Mouse (Mus musculus) hindbrain, embryonic 10.5 days (tissue): ENCODE measurements around the gene Arhgef1. TPM values are rescaled to one million over a fixed set of nuclear protein-coding genes. Genes with fewer than 3 reads are reported as not detected.
"Not testable (repeated sequence)": the region's sequence is repeated elsewhere in the genome, so short reads cannot be mapped to it uniquely, and the experiment has no call there.

Experiments used
- DNase-seq: peaks from one replicate; pipeline ENCODE4 v3.0.0-alpha.2; 2017; ENCODE audit warnings: low spot score
- H3K27ac ChIP-seq: fragments of 300-500 bp; sonication (generic); 2 replicates; pipeline ENCODE4 v1.5.1; 2016; ENCODE audit warnings: mild to moderate bottlenecking, moderate library complexity
- H3K27me3 ChIP-seq: fragments of 300-500 bp; sonication (generic); 2 replicates; pipeline ENCODE4 v1.6.1; 2016; ENCODE audit warnings: mild to moderate bottlenecking; ENCODE audit not compliant: poor library complexity, insufficient read depth, severe bottlenecking
- H3K36me3 ChIP-seq: fragments of 300-500 bp; sonication (generic); 2 replicates; pipeline ENCODE4 v1.6.1; 2016; ENCODE audit warnings: mild to moderate bottlenecking, moderate library complexity
- H3K4me1 ChIP-seq: fragments of 300-500 bp; sonication (generic); replicated peaks from 2 replicates; pipeline ENCODE4 v1.6.1; 2016; ENCODE audit warnings: mild to moderate bottlenecking
- H3K4me3 ChIP-seq: fragments of 300-500 bp; sonication (generic); 2 replicates; pipeline ENCODE4 v1.5.1; 2016; ENCODE audit warnings: mild to moderate bottlenecking, moderate library complexity
- H3K9me3 ChIP-seq: fragments of 300-500 bp; sonication (generic); 2 replicates; pipeline ENCODE4 v1.6.1; 2016; ENCODE audit warnings: mild to moderate bottlenecking, moderate library complexity
- WGBS: fragments of 180-500 bp; shearing (Covaris S2); methylation state at CpG from one replicate; pipeline ENCODE4 v1.1.7; 2016; 5-methylcytosine and 5-hydroxymethylcytosine counted together
- polyA plus RNA-seq: library from polyadenylated mRNA; unstranded; fragments of >200 nt; fragmentation: Nextera tagmentation; extraction: Ambion mirVana; gene quantifications from 2 replicates; pipeline ENCODE4 v1.2.1, GENCODE M21; 2016

The Arhgef1 gene
- polyA plus RNA-seq, 1 experiment from 2014 or later: 72.4 TPM

DNA sequence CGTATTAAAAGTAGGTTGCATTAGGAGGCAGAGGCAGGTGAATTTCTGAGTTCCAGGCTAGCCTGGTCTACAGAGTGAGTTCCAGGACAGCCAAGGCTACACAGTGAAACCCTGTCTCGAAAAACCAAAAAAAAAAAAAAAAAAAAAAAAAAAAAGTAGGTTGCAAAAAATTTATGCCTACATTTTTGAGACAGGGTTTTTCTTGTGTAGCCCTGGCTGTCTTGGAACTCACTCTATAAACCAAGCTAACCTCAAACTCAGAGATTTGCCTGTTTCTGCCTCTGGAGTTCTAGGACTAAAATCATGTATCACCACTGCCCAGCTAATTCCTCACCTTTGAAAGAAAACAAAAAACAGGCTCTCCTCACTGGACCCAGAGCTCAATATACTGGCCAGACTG, 7.0 kb upstream of the Arhgef1 start:
- H3K4me3 ChIP-seq, H3K27me3 ChIP-seq, H3K27ac ChIP-seq, DNase-seq, H3K9me3 ChIP-seq, H3K4me1 ChIP-seq: not testable (repeated sequence)
- 90% methylated on average over 2 of the region's 2 CpGs for WGBS
- H3K36me3 ChIP-seq: peaks cover 17% of the 10 kb centered on the region

- Histone ChIP-seq H3K4me1 (0 out of 2 replicates have a peak, but pooled peaks cover 2% of the 10 kb centered on the region), H3K4me3 (no peak overlapping the region), H3K36me3 (peaks cover 12% of the 10 kb centered on the region), H3K9me3 (no peaks in the 10 kb centered on the region), H3K27me3 (no peaks in the 10 kb centered on the region), H3K27ac (no peak overlapping the region)
- no peak for DNase-seq
- 77% methylated on average over 8 of the region's 8 CpGs for WGBS
Measured at GRCm38 (mm10) chr7:24896269-24896668, 6.4 kb upstream of the Arhgef1 start.

- no peak for DNase-seq
- peaks cover 10% of the 10 kb centered on the region for H3K36me3 ChIP-seq
- no peaks in the 10 kb centered on the region for H3K27me3 ChIP-seq
- H3K27ac ChIP-seq: no peak within 1 kb of the TSS
- WGBS: 78% methylated on average over 12 of the region's 12 CpGs
- no peak within 1 kb of the TSS for H3K4me3 ChIP-seq
- no peaks in the 10 kb centered on the region for H3K9me3 ChIP-seq
- H3K4me1 ChIP-seq: peaks cover 7% of the 10 kb centered on the region
Measured at GRCm38 (mm10) chr7:24897224-24897623, 5.5 kb upstream of the Arhgef1 start, which contains the start of gene Cd79a. TSS of gene Cd79a (plus strand) at chr7:24897381.

DNA sequence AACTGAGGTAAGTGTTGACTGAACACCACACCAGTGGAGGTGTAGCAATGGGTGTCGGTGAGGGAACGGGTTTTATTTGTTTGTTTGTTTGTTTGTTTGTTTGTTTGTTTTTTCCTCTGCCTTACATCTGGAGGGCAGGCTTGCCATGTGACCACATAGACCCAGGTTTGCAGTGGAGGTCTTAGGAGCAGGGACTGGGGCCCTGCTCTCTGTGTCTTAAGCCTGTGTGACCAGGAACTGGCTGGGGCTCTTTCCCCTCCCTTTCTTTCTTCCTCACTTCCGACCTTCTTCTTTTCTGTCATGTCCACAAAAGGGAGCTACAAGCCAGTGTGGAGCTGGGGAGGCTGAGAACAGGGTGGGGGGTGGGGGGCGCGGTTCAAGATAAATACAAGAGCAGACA, 4.8 kb upstream of the Arhgef1 start:
- 70% methylated on average over 5 of the region's 5 CpGs for WGBS
- DNase-seq: no peak

GRCm38 (mm10) chr7:24901114-24901513, 1.6 kb upstream of the Arhgef1 start:
- H3K27ac ChIP-seq: no peak overlapping the region
- WGBS: 87% methylated on average over 6 of the region's 6 CpGs
- no peak overlapping the region for H3K4me3 ChIP-seq
- no peaks in the 10 kb centered on the region for H3K9me3 ChIP-seq
- no peaks in the 10 kb centered on the region for H3K27me3 ChIP-seq
- peaks cover 43% of the 10 kb centered on the region for H3K4me1 ChIP-seq
- H3K36me3 ChIP-seq: no peaks in the 10 kb centered on the region
- DNase-seq: no peak

More for the DNA sequence above, 4.8 kb upstream of the Arhgef1 start:
- Histone ChIP-seq H3K4me1 (peaks cover 14% of the 10 kb centered on the region), H3K36me3 (peaks cover 4% of the 10 kb centered on the region; the same call in 1 of the 2 replicates), H3K27ac (no peak overlapping the region), H3K27me3 (no peaks in the 10 kb centered on the region), H3K9me3 (no peaks in the 10 kb centered on the region), H3K4me3 (no peak overlapping the region)

- no peaks in the 10 kb centered on the region for H3K9me3 ChIP-seq
- H3K36me3 ChIP-seq: no peaks in the 10 kb centered on the region
- 83% methylated on average over 1 of the region's 1 CpGs for WGBS
- peak overlapping the region; percentile 40; the same call in 1 of the 2 replicates for H3K27ac ChIP-seq
- H3K4me1 ChIP-seq: peaks cover 50% of the 10 kb centered on the region
- H3K4me3 ChIP-seq: peak overlapping the region; percentile 76; the same call in 1 of the 2 replicates
- DNase-seq: no peak
- H3K27me3 ChIP-seq: no peaks in the 10 kb centered on the region
Measured at GRCm38 (mm10) chr7:24901842-24902241, 870 bp upstream of the Arhgef1 start.

DNA sequence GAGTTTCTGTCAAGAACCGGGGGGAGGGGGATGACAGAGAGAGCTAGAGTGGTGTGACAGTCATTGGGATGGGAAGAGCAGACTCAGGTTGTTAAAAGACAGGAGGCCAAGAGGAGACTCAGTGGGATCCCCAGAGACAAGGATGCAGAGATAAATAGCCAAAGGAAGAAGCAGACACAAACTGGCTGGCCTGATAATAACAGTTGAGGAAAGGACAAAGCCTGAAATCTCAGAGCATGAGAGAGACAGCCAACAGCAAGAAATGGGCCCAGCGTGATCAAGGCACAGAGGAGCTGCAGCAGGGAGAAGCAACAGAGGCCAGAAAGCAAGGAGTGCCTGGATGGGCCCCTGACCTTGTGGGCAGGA, 465 bp upstream of the Arhgef1 start:
- Histone ChIP-seq H3K9me3 (no peaks in the 10 kb centered on the region), H3K36me3 (no peaks in the 10 kb centered on the region), H3K27ac (peak overlapping the region; percentile 91), H3K27me3 (no peaks in the 10 kb centered on the region), H3K4me3 (peak overlapping the region; percentile 76), H3K4me1 (peaks cover 54% of the 10 kb centered on the region)
- 58% methylated on average over 2 of the region's 2 CpGs for WGBS
- DNase-seq: no peak

DNA sequence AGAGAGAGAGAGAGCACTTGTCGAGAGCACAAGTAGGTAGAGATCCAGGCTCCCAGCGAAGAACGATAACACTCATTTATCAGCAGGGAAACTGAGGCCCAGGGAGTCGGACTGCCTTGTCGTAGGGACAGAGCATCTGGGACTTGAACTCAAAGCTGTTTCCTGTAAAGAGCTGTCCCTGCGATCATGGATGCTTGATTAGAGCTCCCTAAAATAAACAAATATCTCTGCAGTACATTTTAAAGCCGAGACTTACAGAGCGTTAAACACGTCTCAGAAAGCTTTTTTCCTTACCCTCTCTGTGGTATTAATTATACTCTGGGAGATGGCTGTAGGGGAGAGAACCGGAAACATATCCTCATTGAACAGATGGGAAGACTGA, 723 bp downstream of the Arhgef1 start:
- Histone ChIP-seq H3K36me3 (peaks cover 10% of the 10 kb centered on the region), H3K4me1 (peaks cover 59% of the 10 kb centered on the region), H3K9me3 (no peaks in the 10 kb centered on the region), H3K27me3 (no peaks in the 10 kb centered on the region), H3K4me3 (peak overlapping the region; percentile 76), H3K27ac (peak overlapping the region; percentile 91)
- WGBS: 45% methylated on average over 10 of the region's 10 CpGs
- no peak for DNase-seq

DNA sequence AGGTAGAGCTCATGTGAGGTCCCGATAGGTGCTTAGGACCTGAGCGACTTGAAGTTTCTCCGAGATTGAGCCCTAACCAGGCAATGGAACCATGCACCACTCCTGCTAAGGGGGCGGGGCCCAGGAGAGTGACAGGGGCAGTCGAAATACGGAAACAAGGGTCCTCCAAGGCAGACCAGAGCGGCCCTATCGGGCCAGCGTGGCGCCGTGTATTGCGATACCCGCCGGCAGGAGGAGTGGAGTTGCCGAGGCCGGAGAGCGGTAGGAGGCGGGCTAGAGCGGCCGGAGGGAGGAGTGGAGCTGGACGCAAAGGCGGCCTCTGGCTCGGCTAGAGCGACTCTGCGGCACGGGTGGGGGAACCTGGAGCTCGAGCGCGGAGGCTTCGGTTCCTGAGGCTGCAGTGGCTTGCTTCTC, 1.4 kb downstream of the Arhgef1 start:
- Histone ChIP-seq H3K4me1 (peaks cover 59% of the 10 kb centered on the region), H3K27ac (peak overlapping the region; percentile 85), H3K27me3 (no peaks in the 10 kb centered on the region), H3K4me3 (peak overlapping the region; percentile 76), H3K9me3 (no peaks in the 10 kb centered on the region), H3K36me3 (peaks cover 17% of the 10 kb centered on the region)
- under 1% methylated on average over 30 of the region's 30 CpGs for WGBS
- peak; percentile 97 for DNase-seq

- 15% methylated on average over 3 of the region's 3 CpGs for WGBS
- H3K27ac ChIP-seq: peak overlapping the region; percentile 85
- DNase-seq: peak; percentile 73
Measured at GRCm38 (mm10) chr7:24904936-24905335, 2.2 kb downstream of the Arhgef1 start.

GRCm38 (mm10) chr7:24906551-24906950, 3.8 kb downstream of the Arhgef1 start:
- 46% methylated on average over 6 of the region's 6 CpGs for WGBS
- Histone ChIP-seq H3K4me1 (peaks cover 59% of the 10 kb centered on the region), H3K4me3 (0 out of 2 replicates have a peak overlapping the region, but pooled peaks have one; percentile 2), H3K36me3 (peaks cover 30% of the 10 kb centered on the region), H3K27me3 (no peaks in the 10 kb centered on the region), H3K9me3 (no peaks in the 10 kb centered on the region), H3K27ac (peak overlapping the region; percentile 17; the same call in 1 of the 2 replicates)
- no peak for DNase-seq

More at GRCm38 (mm10) chr7:24904936-24905335, 2.2 kb downstream of the Arhgef1 start:
- Histone ChIP-seq H3K4me3 (peak overlapping the region; percentile 76), H3K27me3 (no peaks in the 10 kb centered on the region), H3K4me1 (peaks cover 59% of the 10 kb centered on the region), H3K36me3 (peaks cover 24% of the 10 kb centered on the region), H3K9me3 (no peaks in the 10 kb centered on the region)

- DNase-seq: no peak
- Histone ChIP-seq H3K4me3 (peak overlapping the region; percentile 23; the same call in 1 of the 2 replicates), H3K27ac (peak overlapping the region; percentile 17; the same call in 1 of the 2 replicates), H3K36me3 (peaks cover 35% of the 10 kb centered on the region), H3K9me3 (no peaks in the 10 kb centered on the region), H3K27me3 (no peaks in the 10 kb centered on the region), H3K4me1 (peaks cover 53% of the 10 kb centered on the region)
- WGBS: 34% methylated on average over 13 of the region's 13 CpGs
Measured at GRCm38 (mm10) chr7:24907211-24907748, 4.6 kb downstream of the Arhgef1 start.

DNA sequence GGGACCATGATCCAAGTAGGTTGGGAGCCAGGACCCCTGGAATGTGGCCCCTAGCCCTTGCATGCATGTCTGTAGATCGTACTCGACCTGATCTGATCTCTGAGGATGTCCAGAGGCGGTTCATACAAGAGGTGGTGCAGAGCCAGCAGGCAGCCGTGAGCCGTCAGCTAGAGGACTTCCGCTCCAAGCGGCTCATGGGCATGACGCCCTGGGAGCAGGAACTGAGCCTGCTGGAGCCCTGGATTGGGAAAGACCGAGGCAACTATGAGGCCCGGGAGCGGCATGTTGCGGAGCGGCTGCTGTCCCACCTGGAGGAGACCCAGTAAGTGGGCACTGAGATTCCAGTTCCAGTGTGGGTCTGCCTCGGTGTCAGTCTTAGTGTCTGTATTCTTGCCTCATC, 9.8 kb downstream of the Arhgef1 start:
- Histone ChIP-seq H3K36me3 (peaks cover 59% of the 10 kb centered on the region), H3K4me3 (no peak overlapping the region), H3K4me1 (peaks cover 5% of the 10 kb centered on the region), H3K27me3 (no peaks in the 10 kb centered on the region), H3K27ac (no peak overlapping the region), H3K9me3 (no peaks in the 10 kb centered on the region)
- no peak for DNase-seq
- WGBS: 96% methylated on average over 14 of the region's 14 CpGs
